Comparison of ENCODE assay signal across 9 mouse cellular contexts in the genomic region with DNA sequence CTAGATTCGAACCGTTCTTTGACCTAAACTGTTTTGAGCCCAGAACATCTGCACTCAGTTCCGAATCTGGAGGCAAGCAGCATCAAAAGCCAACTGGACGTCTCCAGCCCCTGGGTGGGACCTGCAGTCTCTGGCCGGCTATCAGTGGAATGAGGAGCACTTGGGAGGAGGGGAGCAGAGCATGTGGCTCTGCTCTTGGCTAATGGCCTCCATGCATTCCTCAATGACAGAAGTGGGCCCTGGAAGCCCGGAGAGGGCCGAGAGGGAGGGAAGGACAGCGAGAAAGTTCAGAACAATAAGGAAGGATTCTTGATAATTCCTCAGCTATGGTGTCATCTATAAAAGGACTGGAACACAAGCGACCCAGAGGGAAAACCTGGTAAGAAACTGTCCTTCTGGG. TPM values are rescaled to one million over a fixed set of nuclear protein-coding genes. Genes with fewer than 3 reads are reported as not detected.
DNase-seq lines count a peak whose midpoint lies in the region; ATAC-seq and TF ChIP-seq lines count a peak whose summit lies in the region.
"Had no signal": no experiment of that assay in that cellular context is flagged by ENCODE, and none has a peak within 500 bp of the region (broad histone marks: within the 10 kb centered on the region; RNA-seq: fewer than 3 reads in every experiment).

No protein-coding gene starts in this region.

- no peak overlapping the region for H3K4me2 ChIP-seq in midbrain, embryonic 13.5 days (replicated peaks)

- intact Hi-C loops in gastrocnemius, adult 2 months (cut with DNase I), result no loop called here
- intact Hi-C loops in heart, adult 2 months (cut with DNase I), result no loop called here

- H3K36me3 ChIP-seq in heart, adult 2 months (ENCODE audit: control insufficient read depth, insufficient read depth, low read length), result no peaks in the 10 kb centered on the region
- no peaks in the 10 kb centered on the region for H3K36me3 ChIP-seq in midbrain, embryonic 13.5 days

- peaks cover 6% of the 10 kb centered on the region for H3K4me1 ChIP-seq in heart, adult 2 months (ENCODE audit: control insufficient read depth, insufficient read depth, low read length)
- peaks cover 24% of the 10 kb centered on the region for H3K4me1 ChIP-seq in midbrain, embryonic 13.5 days (replicated peaks)

- TF ChIP-seq CTCF in gastrocnemius, adult 2 months (IDR thresholded peaks at IDR 0.05), result no peak
- no peak for TF ChIP-seq CTCF in heart, adult 2 months (IDR thresholded peaks at IDR 0.05)

- TF ChIP-seq EP300 in heart, adult 2 months (IDR thresholded peaks at IDR 0.05; ENCODE audit: insufficient read depth, low read depth, low read length), result no peak

- no peak for TF ChIP-seq POLR2A in heart, adult 2 months (IDR thresholded peaks at IDR 0.05; ENCODE audit: insufficient read depth, low read depth, low read length)

- no peaks in the 10 kb centered on the region for H3K27me3 ChIP-seq in heart, adult 2 months (ENCODE audit: control insufficient read depth, insufficient read depth, low read length)
- no peaks in the 10 kb centered on the region for H3K27me3 ChIP-seq in midbrain, embryonic 13.5 days
- H3K27me3 ChIP-seq: Patski had no signal

- H3K9ac ChIP-seq in heart, adult 2 months (ENCODE audit: low read depth, low read length), result no peak overlapping the region
- no peak overlapping the region for H3K9ac ChIP-seq in midbrain, embryonic 13.5 days (replicated peaks)

- no peak for ATAC-seq in CD4-positive, CD25-positive, alpha-beta regulatory T cell, adult 4 months
- no peak for ATAC-seq in midbrain, embryonic 13.5 days
- ATAC-seq: Patski had no signal

- no peak overlapping the region for H3K4me3 ChIP-seq in gastrocnemius, adult 2 months
- no peak overlapping the region for H3K4me3 ChIP-seq in heart, adult 2 months
- H3K4me3 ChIP-seq in midbrain, embryonic 13.5 days (replicated peaks), result no peak overlapping the region

- peak; percentile 70 for DNase-seq in gastrocnemius, adult 2 months
- DNase-seq in heart, adult 2 months, result peak; percentile 58 to 77
- peak; percentile 15 for DNase-seq in kidney, adult 18-20 months
- peak; percentile 53 for DNase-seq in lung, postnatal 25 days (ENCODE audit: low spot score)
- no peak for DNase-seq in thymus, postnatal 14 days
- DNase-seq: thymus, adult 18-20 months had no signal

- H3K27ac ChIP-seq in gastrocnemius, adult 2 months, result peak overlapping the region; percentile 82
- H3K27ac ChIP-seq in heart, adult 2 months, result peak overlapping the region; percentile 59
- no peak overlapping the region for H3K27ac ChIP-seq in midbrain, embryonic 13.5 days

- no peaks in the 10 kb centered on the region; the same call in 1 of the 2 replicates for H3K79me2 ChIP-seq in heart, adult 2 months (replicated peaks; ENCODE audit: control insufficient read depth, insufficient read depth, low read length)

- WGBS in heart, adult 2 months, result 49% methylated on average over 9 of the region's 9 CpGs
- WGBS in midbrain, embryonic 13.5 days, result 80% methylated on average over 9 of the region's 9 CpGs

- H3K9me3 ChIP-seq in midbrain, embryonic 13.5 days, result no peaks in the 10 kb centered on the region

RNA-seq across cellular contexts. Expression of gene Kirrel, which starts 59.7 kb away (rescaled TPM):
- 1 to 10 TPM; 4.1 to 5.7 TPM for total RNA-seq in gastrocnemius, adult 2 months (2021)
- 1 to 10 TPM; 6.2 to 7.5 TPM for total RNA-seq in heart, adult 2 months (2021)
- polyA plus RNA-seq in heart, adult 2 months (2012; rRNA removed), result 6.0 and 9.1 TPM in 2 replicates
- not detected for polyA plus RNA-seq in CD4-positive, CD25-positive, alpha-beta regulatory T cell, adult 4 months (2017; shearing (Covaris generic))
- 8.4 and 10.1 TPM in 2 replicates for polyA plus RNA-seq in midbrain, embryonic 13.5 days (2015; fragmentation: Nextera tagmentation; extraction: Ambion mirVana)
